Mouse (Mus musculus) erythroid progenitor cell, adult 5-6 weeks (primary cell): ENCODE results near the gene Mbnl3. TPM values are rescaled to one million over a fixed set of nuclear protein-coding genes. Genes with fewer than 3 reads are reported as not detected.

ENCODE experiments used
- ATAC-seq: replicated peaks from 2 replicates; pipeline ENCODE4 v1.8.0; 2016; ENCODE audit warnings: moderate number of reproducible peaks, mild to moderate bottlenecking, moderate TSS enrichment, inconsistent platforms; ENCODE audit not compliant: poor library complexity, low FRiP score, severe bottlenecking
- total RNA-seq, 2 experiments: library from RNA; stranded (forward) in 1 of 2; stranded (reverse) in 1 of 2; fragments of 150-400 nt in 1 of 2; fragments of 186-747, 209-891 nt in 1 of 2; gene quantifications; 2 replicates each; pipeline versions ENCODE4 v1.2.3 to v1.2.4; 2015 to 2017; ENCODE audit warnings: low replicate concordance in 2 of 2

Gene Mbnl3
- total RNA-seq (2015; ENCODE audit: low replicate concordance) = 28.8 and 44.0 TPM in 2 replicates
- total RNA-seq (2017; ENCODE audit: low replicate concordance) = 18.1 and 20.2 TPM in 2 replicates

GRCm38 (mm10) chrX:51206432-51206831, at the start of gene Mbnl3:
TSS of gene Mbnl3 (minus strand) at chrX:51206532.
- no peak for ATAC-seq

GRCm38 (mm10) chrX:51205548-51206324, 596 bp downstream of the Mbnl3 start:
- ATAC-seq = peak; percentile 51

GRCm38 (mm10) chrX:51204626-51205547, 1.4 kb downstream of the Mbnl3 start:
- ATAC-seq = peak; percentile 93

DNA sequence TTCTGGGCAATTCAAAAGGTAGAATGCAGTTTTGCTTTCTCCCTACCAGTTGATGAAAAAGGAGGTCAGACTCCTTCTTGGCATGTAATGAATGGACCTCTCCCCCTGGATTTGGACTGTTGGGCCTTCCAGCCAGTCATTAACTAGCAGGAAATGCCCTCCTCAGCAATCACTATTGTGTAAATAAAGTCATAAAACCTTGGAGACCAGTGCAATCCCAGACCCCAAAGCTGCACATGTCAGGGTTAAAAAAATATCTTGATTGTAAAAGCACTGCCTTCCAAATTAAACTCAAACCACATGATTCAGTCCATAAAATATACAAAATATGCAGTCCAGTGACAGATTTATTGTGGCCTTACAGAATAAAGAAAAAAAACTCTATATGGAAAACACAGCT, 9.3 kb downstream of the Mbnl3 start:
- no peak for ATAC-seq

DNA sequence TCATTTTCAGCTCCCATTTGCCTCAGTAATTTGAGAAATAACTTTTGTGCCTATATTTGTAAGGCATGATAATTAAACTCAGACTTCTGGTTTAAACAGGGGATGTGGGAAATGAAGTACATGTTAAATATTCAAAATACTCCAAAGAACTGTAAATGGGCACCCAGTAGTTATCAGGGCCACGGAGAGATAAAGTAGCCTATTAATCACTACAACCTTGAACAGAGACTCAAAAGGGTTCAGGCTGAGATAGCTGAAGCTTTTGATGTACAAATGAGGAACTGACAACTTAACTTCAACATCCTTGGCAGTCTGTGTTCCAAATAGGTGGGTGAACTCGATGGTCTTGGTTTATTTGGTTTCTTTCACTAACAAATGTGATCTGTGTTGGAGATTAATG, 34.4 kb downstream of the Mbnl3 start:
- no peak for ATAC-seq

GRCm38 (mm10) chrX:51171413-51171812, 34.9 kb downstream of the Mbnl3 start:
- no peak for ATAC-seq

DNA sequence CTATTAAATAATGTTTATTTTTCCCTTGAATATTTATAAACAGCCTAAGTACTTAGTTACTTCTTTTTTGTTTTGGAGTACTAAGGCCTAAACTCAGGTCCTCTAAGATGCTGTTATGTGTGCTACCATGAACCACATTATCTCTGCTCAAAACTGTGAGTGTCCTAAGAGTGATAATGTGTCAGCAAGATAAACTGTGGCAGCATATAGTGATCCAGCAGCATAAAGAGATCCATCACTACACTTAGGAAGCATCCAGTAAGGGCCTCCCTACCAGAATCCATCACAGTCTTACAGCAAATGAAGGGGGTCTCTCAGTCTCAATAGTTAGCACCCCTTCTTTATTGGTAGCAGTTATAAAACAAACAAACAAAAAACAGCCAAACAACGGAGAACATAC, 35.9 kb downstream of the Mbnl3 start:
- ATAC-seq = no peak

DNA sequence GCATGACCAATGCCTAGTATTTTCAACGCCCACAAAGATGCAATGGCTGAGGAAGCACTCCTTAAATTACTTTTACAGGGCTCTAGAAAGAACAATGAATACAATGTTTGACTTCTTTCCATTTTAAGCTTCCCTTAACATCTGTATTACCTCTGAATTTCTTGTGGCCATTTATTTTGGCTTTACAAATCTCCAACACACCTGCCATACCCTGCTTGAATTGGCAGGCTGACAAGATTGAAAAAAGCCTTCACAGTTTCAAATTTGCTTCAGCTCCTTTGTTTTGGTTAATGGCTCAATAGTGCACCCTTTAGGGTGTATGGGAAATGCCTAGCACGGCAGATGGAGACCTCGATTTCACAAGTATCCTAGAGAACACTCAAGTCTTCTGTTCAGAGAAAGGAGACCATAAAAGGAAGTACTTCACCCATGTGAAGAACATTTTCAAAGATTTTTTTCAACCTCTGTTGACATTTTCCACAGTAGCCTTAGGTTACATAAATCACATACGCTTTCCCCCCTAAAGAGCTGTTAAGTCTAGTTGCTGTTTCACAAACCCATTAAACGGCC, 36.8 kb downstream of the Mbnl3 start:
- no peak for ATAC-seq

- no peak for ATAC-seq
Measured at GRCm38 (mm10) chrX:51167976-51168375, 38.4 kb downstream of the Mbnl3 start.

- ATAC-seq = no peak
Measured at GRCm38 (mm10) chrX:51164766-51165165, 41.6 kb downstream of the Mbnl3 start.

GRCm38 (mm10) chrX:51148436-51148835, 57.9 kb downstream of the Mbnl3 start:
- ATAC-seq = no peak

DNA sequence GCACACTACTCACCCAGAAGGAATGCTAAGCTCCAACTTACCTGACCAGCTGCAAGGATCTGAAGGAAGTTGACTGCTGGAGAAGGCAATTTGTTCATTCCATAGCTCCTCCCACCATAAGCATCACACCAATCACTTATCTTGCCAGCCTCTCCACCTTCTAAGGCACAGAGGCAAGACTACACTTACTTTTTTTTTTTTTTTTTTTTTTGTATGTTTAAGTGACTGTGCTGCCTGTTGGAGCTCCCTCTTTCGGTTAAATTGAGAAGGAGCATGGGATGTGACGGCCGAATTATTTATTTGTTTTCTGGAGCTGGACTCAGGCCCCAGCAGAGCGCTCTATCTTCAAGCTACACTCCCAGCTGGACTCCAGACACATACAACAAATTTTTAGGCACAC, 60.0 kb downstream of the Mbnl3 start:
- ATAC-seq = no peak

- no peak for ATAC-seq
Measured at GRCm38 (mm10) chrX:51140055-51140454, 66.3 kb downstream of the Mbnl3 start.

DNA sequence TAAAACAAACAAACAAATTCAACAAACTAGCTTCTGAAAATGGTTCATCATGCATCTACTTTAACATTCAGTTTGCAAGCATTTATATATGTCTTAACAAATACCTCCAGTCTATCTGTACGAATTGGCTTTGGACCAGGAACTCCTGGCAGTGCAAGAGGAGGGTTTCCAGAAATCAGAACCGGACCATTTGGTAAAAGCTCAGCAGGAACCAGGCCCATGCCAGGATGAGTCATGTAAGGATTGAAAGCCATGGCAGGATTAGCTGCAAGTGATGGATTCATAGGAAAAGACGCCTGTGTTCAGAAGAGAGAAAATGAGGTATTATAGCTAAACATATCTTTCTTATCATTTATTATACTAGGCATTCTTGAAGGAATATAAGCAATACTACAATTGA, 75.0 kb downstream of the Mbnl3 start:
- ATAC-seq = no peak

DNA sequence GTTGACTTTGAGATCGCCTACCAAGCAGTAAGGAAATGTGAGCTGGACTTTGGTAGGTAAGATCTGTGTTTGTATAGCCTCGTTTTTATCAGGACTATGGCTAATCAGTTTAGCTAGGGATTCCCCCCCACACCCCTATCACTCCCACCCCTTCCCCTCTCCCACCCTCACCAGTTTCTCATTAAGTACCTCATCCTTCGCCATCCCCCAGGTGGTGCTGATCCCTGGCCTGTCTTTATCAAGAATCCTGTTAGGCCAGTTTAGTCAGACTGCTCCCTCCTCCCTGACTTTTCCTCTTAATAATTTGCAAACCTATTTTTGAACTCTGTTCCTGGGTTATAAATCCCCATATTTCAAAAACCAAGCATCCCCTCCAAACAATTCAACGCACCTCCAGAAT, 103.6 kb downstream of the Mbnl3 start:
- no peak for ATAC-seq

DNA sequence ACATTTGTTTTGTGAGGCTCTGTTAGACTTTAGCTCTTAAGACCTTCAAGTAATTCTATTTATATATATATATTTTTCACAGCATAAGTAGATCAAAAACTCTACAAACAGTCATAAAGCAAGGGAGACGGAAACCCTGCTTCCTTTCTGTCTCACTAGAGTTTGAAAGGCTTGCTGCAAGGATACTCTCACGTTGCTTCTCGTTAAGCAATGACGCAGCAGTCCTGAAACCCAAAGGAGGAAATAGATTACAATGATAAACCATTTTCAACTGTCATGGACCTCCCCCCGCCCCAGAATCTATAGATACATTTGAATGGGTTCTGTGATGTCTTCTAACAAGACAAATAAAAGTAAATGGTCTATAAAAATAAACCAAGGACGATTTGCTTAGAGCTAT, 121.4 kb downstream of the Mbnl3 start:
- ATAC-seq = no peak

DNA sequence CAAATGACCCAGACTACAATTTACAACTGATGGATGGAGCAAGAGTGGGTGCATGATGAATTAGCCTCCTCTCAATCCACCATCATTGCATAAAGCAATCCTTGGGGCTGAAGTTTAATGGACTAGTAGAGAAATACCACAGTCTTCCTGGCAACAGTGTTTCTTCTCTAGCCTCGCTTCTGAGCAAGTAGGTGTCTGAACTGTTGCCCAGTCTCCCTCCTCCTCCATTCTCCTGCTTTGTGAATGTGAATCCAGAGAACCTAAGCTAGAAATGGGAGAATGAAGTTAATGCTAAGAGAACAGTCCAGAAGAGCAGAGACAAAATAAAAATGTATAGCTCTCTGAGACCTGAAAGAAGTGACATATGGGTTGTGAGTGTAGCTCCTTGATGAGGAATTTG, 122.1 kb downstream of the Mbnl3 start:
- ATAC-seq = no peak

DNA sequence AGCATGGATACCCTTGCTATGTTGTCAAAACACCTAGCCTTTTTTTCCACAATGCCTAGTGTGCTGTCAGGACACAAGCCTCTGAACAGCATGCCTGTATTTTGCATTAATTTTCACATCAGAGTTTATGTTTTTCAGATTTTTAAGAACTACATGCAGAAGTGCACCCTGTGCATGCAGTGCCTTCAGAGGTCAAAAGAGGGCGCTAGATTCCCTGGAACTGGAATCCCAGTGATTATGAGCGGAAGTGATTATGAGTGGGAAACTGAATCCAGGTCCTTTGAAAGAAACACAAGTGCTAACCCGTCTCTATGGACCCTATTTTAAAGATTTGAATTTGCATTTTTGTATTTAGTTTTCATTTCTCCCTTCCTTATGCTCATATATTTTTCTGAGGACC, 129.6 kb downstream of the Mbnl3 start:
- ATAC-seq = no peak
